Mouse (Mus musculus): ENCODE results near the gene Gtpbp3. TPM values are rescaled to one million over a fixed set of nuclear protein-coding genes. Genes with fewer than 3 reads are reported as not detected.

The Gtpbp3 gene
- polyA plus RNA-seq, 1 experiment from 2014 or later, result 9.5 TPM

DNA sequence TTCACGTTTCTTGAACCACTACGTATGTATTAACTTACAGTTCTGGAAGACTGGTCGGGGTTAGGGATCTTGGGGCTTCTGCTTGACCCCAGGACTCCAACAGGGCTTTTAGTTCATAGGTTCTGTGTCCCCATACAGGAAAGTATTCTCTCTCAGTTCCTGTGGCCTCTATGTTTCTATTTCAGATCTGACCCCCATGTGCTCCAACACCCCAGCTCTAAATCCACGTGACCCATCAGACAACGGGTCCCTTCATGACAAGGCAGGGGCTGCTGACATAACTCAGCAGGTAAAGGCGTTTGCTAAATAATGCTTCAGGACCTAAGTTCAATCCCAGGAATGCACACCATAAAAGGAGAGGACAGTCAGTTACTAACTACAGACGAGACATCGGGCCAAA lies 22.2 kb upstream of the Gtpbp3 start:
- H3K4me1 ChIP-seq (replicated peaks; ENCODE audit: control insufficient read depth, insufficient read depth, low read length), result peaks cover 30% of the 10 kb centered on the region
- no peak for ATAC-seq (replicated peaks; ENCODE audit: low FRiP score)
- H3K9ac ChIP-seq (ENCODE audit: low read depth, low read length), result peak overlapping the region; percentile 83; the same call in 1 of the 2 replicates
- peaks cover 6% of the 10 kb centered on the region for H3K36me3 ChIP-seq (ENCODE audit: control insufficient read depth, insufficient read depth, low read length)
- H3K4me2 ChIP-seq, result peak overlapping the region; percentile 90
- peaks cover 3% of the 10 kb centered on the region; the same call in 1 of the 2 replicates for H3K27me3 ChIP-seq (replicated peaks; ENCODE audit: control insufficient read depth, insufficient read depth, low read length)
- peak overlapping the region; percentile 69 for H3K4me3 ChIP-seq (ENCODE audit: low read depth, low read length)
- no peak for DNase-seq (ENCODE audit: low spot score)
- H3K27ac ChIP-seq (ENCODE audit: low read depth, low read length), result no peak overlapping the region
- 86% methylated on average over 8 of the region's 8 CpGs for WGBS
- no peaks in the 10 kb centered on the region for H3K9me3 ChIP-seq (ENCODE audit: control insufficient read depth, low read length)

DNA sequence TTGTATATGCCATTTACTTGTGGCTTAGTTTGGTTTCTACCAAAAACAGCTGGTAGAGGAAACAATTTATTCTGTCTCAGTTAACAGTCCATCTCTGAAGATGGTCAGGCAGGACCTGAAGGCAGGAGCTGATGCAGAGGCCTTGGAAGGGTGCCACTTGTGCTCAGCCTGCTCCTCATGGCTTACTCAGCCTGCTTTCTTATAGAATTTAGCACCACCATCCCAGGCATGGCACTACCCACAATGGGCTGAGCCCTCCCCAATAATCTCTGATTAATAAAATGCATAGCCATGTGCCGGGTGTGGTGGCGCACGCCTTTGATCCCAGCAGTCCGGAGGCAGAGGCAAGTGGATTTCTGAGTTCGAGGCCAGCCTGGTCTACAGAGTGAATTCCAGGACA lies 21.7 kb upstream of the Gtpbp3 start:
- Histone ChIP-seq H3K27me3 (replicated peaks; ENCODE audit: control insufficient read depth, insufficient read depth, low read length) (peaks cover 2% of the 10 kb centered on the region; the same call in 1 of the 2 replicates), H3K4me2 (peak overlapping the region; percentile 90), H3K4me3 (ENCODE audit: low read depth, low read length) (peak overlapping the region; percentile 69; the same call in 1 of the 2 replicates), H3K27ac (ENCODE audit: low read depth, low read length) (no peak overlapping the region), H3K36me3 (ENCODE audit: control insufficient read depth, insufficient read depth, low read length) (peaks cover 11% of the 10 kb centered on the region), H3K4me1 (replicated peaks; ENCODE audit: control insufficient read depth, insufficient read depth, low read length) (peaks cover 30% of the 10 kb centered on the region), H3K9me3 (ENCODE audit: control insufficient read depth, low read length) (no peaks in the 10 kb centered on the region), H3K9ac (ENCODE audit: low read depth, low read length) (no peak overlapping the region)
- WGBS, result 93% methylated on average over 5 of the region's 5 CpGs
- no peak for ATAC-seq (replicated peaks; ENCODE audit: low FRiP score)
- DNase-seq (ENCODE audit: low spot score), result no peak

DNA sequence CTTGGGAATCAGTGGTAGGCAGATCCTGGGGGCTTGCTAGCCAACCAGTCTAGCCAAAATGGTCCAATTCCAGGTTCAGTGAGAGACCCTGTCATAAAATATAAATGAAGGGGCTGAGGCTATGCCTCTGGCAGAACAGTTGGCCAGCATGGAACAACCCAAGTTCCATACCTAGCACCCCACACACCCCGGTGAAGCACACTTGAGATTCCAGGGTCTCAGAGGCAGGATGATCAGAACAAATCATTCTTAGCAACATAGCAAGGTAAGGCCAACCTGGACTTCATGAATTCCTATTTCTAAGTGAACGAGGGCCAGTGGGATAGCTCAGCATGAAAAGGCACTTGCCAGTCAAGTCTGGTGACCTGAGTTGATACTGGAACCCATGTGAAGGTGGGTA lies 20.7 kb upstream of the Gtpbp3 start:
- H3K9me3 ChIP-seq (ENCODE audit: control insufficient read depth, low read length), result no peaks in the 10 kb centered on the region
- DNase-seq (ENCODE audit: low spot score) (no peak), ATAC-seq (replicated peaks; ENCODE audit: low FRiP score) (no peak)
- no peak overlapping the region for H3K27ac ChIP-seq (ENCODE audit: low read depth, low read length)
- no peaks in the 10 kb centered on the region for H3K27me3 ChIP-seq (replicated peaks; ENCODE audit: control insufficient read depth, insufficient read depth, low read length)
- H3K4me2 ChIP-seq, result no peak overlapping the region
- no peak overlapping the region for H3K4me3 ChIP-seq (ENCODE audit: low read depth, low read length)
- 90% methylated on average over 2 of the region's 2 CpGs for WGBS
- no peak overlapping the region for H3K9ac ChIP-seq (ENCODE audit: low read depth, low read length)
- H3K4me1 ChIP-seq (replicated peaks; ENCODE audit: control insufficient read depth, insufficient read depth, low read length), result peaks cover 30% of the 10 kb centered on the region
- H3K36me3 ChIP-seq (ENCODE audit: control insufficient read depth, insufficient read depth, low read length), result peaks cover 20% of the 10 kb centered on the region

DNA sequence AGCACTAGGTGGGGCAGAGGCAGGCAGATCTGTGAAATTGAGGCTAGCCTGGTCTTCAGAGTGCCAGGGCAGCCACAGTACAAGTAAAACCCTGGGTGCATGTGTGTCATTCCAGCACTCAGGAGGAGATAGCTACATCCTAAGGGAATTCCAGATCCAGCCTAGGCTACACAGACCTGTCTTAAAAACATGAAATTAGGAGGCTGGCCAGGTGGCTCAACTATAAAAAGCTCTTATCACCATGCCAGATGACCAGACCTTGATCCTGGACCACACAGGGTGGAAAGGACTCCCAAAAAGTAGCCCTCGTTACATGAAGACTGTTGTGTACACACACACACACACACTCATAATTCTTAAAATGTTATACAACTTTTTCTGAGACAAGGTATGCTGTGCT lies 19.9 kb upstream of the Gtpbp3 start:
- ATAC-seq (replicated peaks; ENCODE audit: low FRiP score) (no peak), DNase-seq (ENCODE audit: low spot score) (no peak)
- H3K4me1 ChIP-seq (replicated peaks; ENCODE audit: control insufficient read depth, insufficient read depth, low read length), result peaks cover 24% of the 10 kb centered on the region
- no peak overlapping the region for H3K9ac ChIP-seq (ENCODE audit: low read depth, low read length)
- no peaks in the 10 kb centered on the region for H3K27me3 ChIP-seq (replicated peaks; ENCODE audit: control insufficient read depth, insufficient read depth, low read length)
- H3K9me3 ChIP-seq (ENCODE audit: control insufficient read depth, low read length), result no peaks in the 10 kb centered on the region
- 71% methylated on average over 1 of the region's 1 CpGs for WGBS
- peaks cover 21% of the 10 kb centered on the region for H3K36me3 ChIP-seq (ENCODE audit: control insufficient read depth, insufficient read depth, low read length)
- no peak overlapping the region for H3K4me2 ChIP-seq
- no peak overlapping the region for H3K4me3 ChIP-seq (ENCODE audit: low read depth, low read length)
- no peak overlapping the region for H3K27ac ChIP-seq (ENCODE audit: low read depth, low read length)

DNA sequence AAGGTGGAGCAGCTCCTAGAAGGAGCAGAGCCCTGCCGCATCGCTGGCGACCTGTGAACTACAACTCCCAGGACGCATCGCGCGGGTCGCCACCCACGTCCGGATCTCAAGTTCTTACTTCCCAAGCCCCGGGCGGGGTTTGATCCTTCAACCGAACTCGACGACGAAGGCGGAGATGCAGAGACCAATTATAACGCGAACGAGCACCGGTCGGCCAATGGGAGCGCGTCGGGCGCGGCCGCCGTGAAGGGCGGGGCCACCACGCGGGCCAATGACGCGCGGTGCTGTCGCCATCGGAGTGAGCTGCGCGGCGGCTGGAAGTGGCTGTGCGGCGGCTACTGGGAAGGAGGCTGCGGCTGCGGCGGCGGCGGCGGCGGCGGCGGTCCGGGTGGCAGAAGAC lies 19.0 kb upstream of the Gtpbp3 start, which contains the start of gene Dda1:
TSS of gene Dda1 (plus strand) at position 284 of the 400 bp plus-strand sequence.
- Histone ChIP-seq H3K27ac (ENCODE audit: low read depth, low read length) (peak within 1 kb of the TSS; percentile 14; the same call in 1 of the 2 replicates), H3K9me3 (ENCODE audit: control insufficient read depth, low read length) (no peaks in the 10 kb centered on the region), H3K36me3 (ENCODE audit: control insufficient read depth, insufficient read depth, low read length) (peaks cover 28% of the 10 kb centered on the region), H3K27me3 (replicated peaks; ENCODE audit: control insufficient read depth, insufficient read depth, low read length) (no peaks in the 10 kb centered on the region), H3K4me2 (peak within 1 kb of the TSS; percentile 93), H3K4me1 (replicated peaks; ENCODE audit: control insufficient read depth, insufficient read depth, low read length) (peaks cover 21% of the 10 kb centered on the region), H3K9ac (ENCODE audit: low read depth, low read length) (peak within 1 kb of the TSS; percentile 74), H3K4me3 (ENCODE audit: low read depth, low read length) (peak within 1 kb of the TSS; percentile 73)
- peak; percentile 88 for ATAC-seq (replicated peaks; ENCODE audit: low FRiP score)
- WGBS, result under 1% methylated on average over 44 of the region's 52 CpGs
- DNase-seq (ENCODE audit: low spot score), result peak; percentile 93

DNA sequence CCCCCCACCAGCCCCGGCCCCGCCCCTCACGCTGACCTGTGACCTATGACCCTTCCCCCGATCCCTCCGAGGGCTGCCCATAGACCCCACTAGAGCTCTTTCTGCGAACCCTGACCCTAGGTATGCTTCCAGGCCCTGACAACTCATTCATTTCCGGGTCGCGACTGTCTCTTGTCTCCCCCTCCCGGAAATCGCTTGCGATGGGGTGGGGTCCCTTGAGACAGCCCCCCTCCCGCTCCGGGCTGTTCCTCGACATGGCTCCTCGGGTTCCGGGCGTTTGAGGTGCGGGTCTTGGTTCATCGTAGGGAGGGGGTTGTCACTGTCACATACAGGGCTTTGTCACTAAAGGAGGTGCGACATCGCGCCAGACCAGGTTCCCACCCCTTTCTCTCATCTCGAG lies 18.5 kb upstream of the Gtpbp3 start:
- Histone ChIP-seq H3K9me3 (ENCODE audit: control insufficient read depth, low read length) (no peaks in the 10 kb centered on the region), H3K4me1 (replicated peaks; ENCODE audit: control insufficient read depth, insufficient read depth, low read length) (peaks cover 17% of the 10 kb centered on the region), H3K9ac (ENCODE audit: low read depth, low read length) (peak overlapping the region; percentile 74), H3K36me3 (ENCODE audit: control insufficient read depth, insufficient read depth, low read length) (peaks cover 33% of the 10 kb centered on the region), H3K27me3 (replicated peaks; ENCODE audit: control insufficient read depth, insufficient read depth, low read length) (no peaks in the 10 kb centered on the region), H3K4me3 (ENCODE audit: low read depth, low read length) (peak overlapping the region; percentile 73), H3K27ac (ENCODE audit: low read depth, low read length) (peak overlapping the region; percentile 14; the same call in 1 of the 2 replicates), H3K4me2 (peak overlapping the region; percentile 93)
- ATAC-seq (replicated peaks; ENCODE audit: low FRiP score) (peak; percentile 9; the same call in 1 of the 2 replicates), DNase-seq (ENCODE audit: low spot score) (no peak)
- WGBS, result under 1% methylated on average over 24 of the region's 24 CpGs

DNA sequence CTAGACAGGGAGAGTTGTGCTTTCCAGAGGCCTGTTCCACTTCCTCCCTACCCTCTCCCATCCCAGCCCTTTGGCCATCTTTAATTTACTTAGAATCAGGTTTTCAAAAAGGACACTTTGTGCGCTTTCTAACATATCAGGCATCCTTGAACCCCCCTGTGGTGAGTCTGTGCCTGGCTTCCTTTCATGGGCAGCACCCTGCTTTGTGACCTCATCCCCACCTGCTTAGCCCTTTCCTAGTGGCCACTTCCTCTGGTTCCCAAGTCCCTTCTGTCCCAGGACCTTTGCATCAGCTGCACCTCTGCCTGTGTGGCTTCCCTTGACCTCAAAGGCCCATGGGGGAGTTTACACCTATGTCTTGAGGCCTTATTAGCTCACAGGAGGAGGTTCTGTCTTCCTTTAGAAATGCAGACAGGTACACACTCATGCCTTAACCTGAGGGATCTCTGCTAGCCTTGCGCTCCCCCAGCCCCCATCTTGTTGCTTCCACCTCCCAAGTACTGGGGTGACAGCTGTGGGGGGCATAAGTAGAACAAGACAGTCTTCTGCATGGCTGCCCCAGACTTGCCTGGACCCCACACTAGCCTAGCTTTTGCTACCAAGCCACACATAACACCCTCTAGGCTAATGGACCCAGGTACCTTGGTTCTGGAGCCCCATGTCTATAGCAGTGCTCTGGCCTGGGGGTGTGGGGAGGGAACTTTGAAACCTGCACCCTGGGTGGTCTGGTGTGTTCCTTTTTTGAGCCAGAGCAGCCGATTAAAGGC lies 17.6 kb upstream of the Gtpbp3 start:
- ATAC-seq (replicated peaks; ENCODE audit: low FRiP score), result no peak
- peaks cover 40% of the 10 kb centered on the region for H3K36me3 ChIP-seq (ENCODE audit: control insufficient read depth, insufficient read depth, low read length)
- 91% methylated on average over 3 of the region's 3 CpGs for WGBS

DNA sequence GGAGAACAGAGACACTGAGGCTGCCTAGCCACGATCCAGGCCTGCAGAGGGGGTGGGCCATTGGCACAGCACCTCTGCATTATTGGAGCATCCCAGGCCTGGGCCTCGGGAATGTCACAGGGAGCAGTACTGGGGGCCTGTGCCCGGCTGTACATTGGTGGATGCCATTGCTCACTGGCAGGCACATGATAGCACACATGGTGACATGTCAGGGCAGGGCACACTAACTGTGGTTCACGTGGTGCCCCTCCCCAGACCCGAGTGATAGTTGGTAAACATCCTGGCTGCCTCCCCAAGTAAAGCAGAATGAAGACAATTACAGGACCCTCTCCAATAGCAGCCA lies 17.0 kb upstream of the Gtpbp3 start:
- H3K27me3 ChIP-seq (replicated peaks; ENCODE audit: control insufficient read depth, insufficient read depth, low read length), result no peaks in the 10 kb centered on the region
- no peak for ATAC-seq (replicated peaks; ENCODE audit: low FRiP score)
- H3K4me2 ChIP-seq, result no peak overlapping the region; the same call in 1 of the 2 replicates
- no peak for DNase-seq (ENCODE audit: low spot score)
- peaks cover 12% of the 10 kb centered on the region for H3K4me1 ChIP-seq (replicated peaks; ENCODE audit: control insufficient read depth, insufficient read depth, low read length)
- H3K27ac ChIP-seq (ENCODE audit: low read depth, low read length), result no peak overlapping the region
- H3K9me3 ChIP-seq (ENCODE audit: control insufficient read depth, low read length), result no peaks in the 10 kb centered on the region
- no peak overlapping the region; the same call in 1 of the 2 replicates for H3K9ac ChIP-seq (ENCODE audit: low read depth, low read length)
- H3K36me3 ChIP-seq (ENCODE audit: control insufficient read depth, insufficient read depth, low read length), result peaks cover 40% of the 10 kb centered on the region
- H3K4me3 ChIP-seq (ENCODE audit: low read depth, low read length), result no peak overlapping the region
- WGBS, result 83% methylated on average over 5 of the region's 5 CpGs

More for the DNA sequence above, 17.6 kb upstream of the Gtpbp3 start:
- Histone ChIP-seq H3K27ac (ENCODE audit: low read depth, low read length) (no peak overlapping the region), H3K4me1 (replicated peaks; ENCODE audit: control insufficient read depth, insufficient read depth, low read length) (peaks cover 15% of the 10 kb centered on the region), H3K27me3 (replicated peaks; ENCODE audit: control insufficient read depth, insufficient read depth, low read length) (no peaks in the 10 kb centered on the region), H3K9ac (ENCODE audit: low read depth, low read length) (peak overlapping the region; percentile 74), H3K4me2 (peak overlapping the region; percentile 93), H3K4me3 (ENCODE audit: low read depth, low read length) (peak overlapping the region; percentile 73), H3K9me3 (ENCODE audit: control insufficient read depth, low read length) (no peaks in the 10 kb centered on the region)
- DNase-seq (ENCODE audit: low spot score), result no peak

DNA sequence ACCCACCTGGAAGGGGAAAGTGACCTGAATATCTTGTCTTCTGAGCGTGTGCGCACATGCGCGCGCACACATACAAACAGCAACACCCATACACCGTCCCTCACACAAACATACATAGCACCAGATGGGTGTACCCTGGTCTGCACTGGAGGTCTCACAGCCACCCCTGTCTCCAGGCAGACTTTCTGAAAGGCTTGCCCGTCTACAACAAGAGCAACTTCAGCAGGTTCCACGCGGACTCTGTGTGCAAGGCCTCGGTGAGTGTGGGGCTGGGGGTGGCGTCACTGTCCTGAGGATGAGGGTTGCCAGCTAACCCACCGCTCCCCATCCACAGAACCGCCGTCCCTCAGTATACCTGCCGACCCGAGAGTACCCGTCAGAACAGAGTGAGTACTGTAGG lies 16.0 kb upstream of the Gtpbp3 start:
- no peak for ATAC-seq (replicated peaks; ENCODE audit: low FRiP score)
- WGBS, result 93% methylated on average over 17 of the region's 17 CpGs
- DNase-seq (ENCODE audit: low spot score), result no peak
- Histone ChIP-seq H3K4me1 (replicated peaks; ENCODE audit: control insufficient read depth, insufficient read depth, low read length) (peaks cover 15% of the 10 kb centered on the region), H3K27ac (ENCODE audit: low read depth, low read length) (no peak overlapping the region), H3K36me3 (ENCODE audit: control insufficient read depth, insufficient read depth, low read length) (peaks cover 38% of the 10 kb centered on the region), H3K9me3 (ENCODE audit: control insufficient read depth, low read length) (no peaks in the 10 kb centered on the region), H3K9ac (ENCODE audit: low read depth, low read length) (no peak overlapping the region), H3K27me3 (replicated peaks; ENCODE audit: control insufficient read depth, insufficient read depth, low read length) (no peaks in the 10 kb centered on the region), H3K4me2 (no peak overlapping the region), H3K4me3 (ENCODE audit: low read depth, low read length) (no peak overlapping the region)
